Mouse (Mus musculus): ENCODE results near the gene Abhd17b. TPM values are rescaled to one million over a fixed set of nuclear protein-coding genes. Genes with fewer than 3 reads are reported as not detected.

Abhd17b gene
- 30.2 and 30.7 TPM in 2 replicates for polyA plus RNA-seq (2012; rRNA removed)

DNA sequence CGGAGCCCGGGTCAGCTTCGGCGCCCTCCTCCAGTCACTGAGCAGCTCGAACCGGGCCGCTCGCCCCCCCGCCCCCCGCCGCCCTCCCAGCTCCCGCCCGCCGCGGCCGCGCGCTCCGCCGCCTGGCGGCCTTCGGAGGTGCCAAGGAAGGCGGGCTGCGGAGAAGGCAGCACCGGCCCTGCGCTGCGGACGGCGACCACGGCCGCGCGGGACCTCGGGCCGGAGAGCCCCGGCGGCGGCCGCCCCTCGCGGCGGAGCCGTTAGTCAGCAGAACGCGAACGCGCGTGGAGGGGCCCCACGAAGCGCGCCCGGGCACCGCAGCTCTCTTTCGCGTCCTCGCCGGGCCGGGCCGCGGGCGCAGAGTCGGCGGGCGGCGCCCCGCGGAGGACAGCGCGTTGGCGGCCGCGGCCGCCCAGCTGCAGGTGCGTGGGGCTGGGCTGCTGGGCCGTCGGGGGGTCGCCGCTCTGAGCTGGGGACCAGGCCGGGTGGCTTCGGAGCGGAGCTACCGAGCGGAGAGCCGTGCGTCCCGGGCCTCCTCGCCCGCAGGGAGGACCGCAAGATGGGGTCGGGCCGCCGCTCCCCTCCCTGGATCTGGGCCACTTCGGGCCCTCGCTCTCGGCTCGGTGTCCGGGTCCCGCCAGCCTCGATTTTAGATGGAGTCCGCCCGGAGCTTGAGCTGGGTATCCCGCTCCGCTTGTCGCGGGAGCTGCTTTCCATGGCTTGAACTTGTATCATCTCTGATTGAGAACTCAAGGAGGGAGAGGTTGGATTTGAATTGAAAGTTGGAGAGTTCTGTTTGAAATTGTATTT, at the start of gene Abhd17b:
TSS of gene Abhd17b (plus strand) at position 14 of the 810 bp plus-strand sequence.
- Histone ChIP-seq H3K27ac (ENCODE audit: insufficient read depth, low read length) (peak within 1 kb of the TSS; percentile 97), H3K4me1 (ENCODE audit: control insufficient read depth, insufficient read depth, low read length) (peaks cover 3% of the 10 kb centered on the region; the same call in 1 of the 2 replicates)
- TF ChIP-seq POLR2A (IDR thresholded peaks at IDR 0.05; ENCODE audit: extremely low read depth, insufficient read depth, low read length) (no peak), CTCF (IDR thresholded peaks at IDR 0.05; ENCODE audit: extremely low read depth, insufficient read depth, low read length) (no peak)

DNA sequence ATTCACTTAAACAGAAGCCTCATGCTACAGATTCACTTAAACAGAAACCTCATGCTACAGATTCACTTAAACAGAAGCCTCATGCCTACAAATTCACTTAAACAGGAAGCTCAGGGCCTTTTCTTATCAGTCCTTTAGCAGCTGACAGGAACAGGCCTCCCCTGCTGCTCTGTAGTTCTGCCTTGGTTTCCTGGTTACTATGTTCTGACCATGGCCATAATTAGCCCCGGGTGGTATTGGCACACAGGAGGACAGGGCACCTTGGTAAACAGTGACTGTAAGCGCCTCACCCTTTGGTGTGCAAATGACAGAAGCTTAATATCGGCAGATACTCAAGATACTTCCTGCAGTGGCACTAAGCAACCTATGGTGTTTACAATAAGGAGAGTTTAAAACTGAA, 49.1 kb upstream of the Abhd17b start:
- TF ChIP-seq CTCF (IDR thresholded peaks at IDR 0.05; ENCODE audit: extremely low read depth, insufficient read depth, low read length) (no peak), POLR2A (IDR thresholded peaks at IDR 0.05; ENCODE audit: extremely low read depth, insufficient read depth, low read length) (no peak)
- Histone ChIP-seq H3K4me3 (ENCODE audit: insufficient read depth, low read length) (no peak overlapping the region), H3K4me1 (ENCODE audit: control insufficient read depth, insufficient read depth, low read length) (peaks cover 2% of the 10 kb centered on the region; the same call in 1 of the 2 replicates), H3K27ac (ENCODE audit: insufficient read depth, low read length) (no peak overlapping the region)

More for the DNA sequence above, at the start of gene Abhd17b:
- H3K4me3 ChIP-seq (ENCODE audit: insufficient read depth, low read length), result peak within 1 kb of the TSS; percentile 69

- H3K4me1 ChIP-seq (ENCODE audit: control insufficient read depth, insufficient read depth, low read length), result no peaks in the 10 kb centered on the region
- no peak overlapping the region for H3K4me3 ChIP-seq (ENCODE audit: insufficient read depth, low read length)
- no peak for TF ChIP-seq CTCF (IDR thresholded peaks at IDR 0.05; ENCODE audit: extremely low read depth, insufficient read depth, low read length)
- no peak for TF ChIP-seq POLR2A (IDR thresholded peaks at IDR 0.05; ENCODE audit: extremely low read depth, insufficient read depth, low read length)
- no peak overlapping the region for H3K27ac ChIP-seq (ENCODE audit: insufficient read depth, low read length)
These were observed 47.7 kb upstream of the Abhd17b start for GRCm38 (mm10) chr19:21605294-21605693.

GRCm38 (mm10) chr19:21610240-21610639, 42.7 kb upstream of the Abhd17b start:
- no peak overlapping the region for H3K4me3 ChIP-seq (ENCODE audit: insufficient read depth, low read length)
- TF ChIP-seq CTCF (IDR thresholded peaks at IDR 0.05; ENCODE audit: extremely low read depth, insufficient read depth, low read length) (no peak), POLR2A (IDR thresholded peaks at IDR 0.05; ENCODE audit: extremely low read depth, insufficient read depth, low read length) (no peak)
- H3K27ac ChIP-seq (ENCODE audit: insufficient read depth, low read length), result no peak overlapping the region
- H3K4me1 ChIP-seq (ENCODE audit: control insufficient read depth, insufficient read depth, low read length), result peaks cover 3% of the 10 kb centered on the region

- Histone ChIP-seq H3K27ac (ENCODE audit: insufficient read depth, low read length) (no peak overlapping the region), H3K4me1 (ENCODE audit: control insufficient read depth, insufficient read depth, low read length) (peaks cover 3% of the 10 kb centered on the region), H3K4me3 (ENCODE audit: insufficient read depth, low read length) (no peak overlapping the region)
- TF ChIP-seq CTCF (IDR thresholded peaks at IDR 0.05; ENCODE audit: extremely low read depth, insufficient read depth, low read length) (no peak), POLR2A (IDR thresholded peaks at IDR 0.05; ENCODE audit: extremely low read depth, insufficient read depth, low read length) (no peak)
These were observed 41.7 kb upstream of the Abhd17b start for GRCm38 (mm10) chr19:21611297-21611696.

- TF ChIP-seq POLR2A (IDR thresholded peaks at IDR 0.05; ENCODE audit: extremely low read depth, insufficient read depth, low read length) (no peak), CTCF (IDR thresholded peaks at IDR 0.05; ENCODE audit: extremely low read depth, insufficient read depth, low read length) (no peak)
- Histone ChIP-seq H3K4me1 (ENCODE audit: control insufficient read depth, insufficient read depth, low read length) (peaks cover 3% of the 10 kb centered on the region), H3K27ac (ENCODE audit: insufficient read depth, low read length) (no peak overlapping the region), H3K4me3 (ENCODE audit: insufficient read depth, low read length) (no peak overlapping the region)
These were observed 41.0 kb upstream of the Abhd17b start for GRCm38 (mm10) chr19:21611725-21612575.

- Histone ChIP-seq H3K4me1 (ENCODE audit: control insufficient read depth, insufficient read depth, low read length) (no peaks in the 10 kb centered on the region), H3K4me3 (ENCODE audit: insufficient read depth, low read length) (no peak overlapping the region), H3K27ac (ENCODE audit: insufficient read depth, low read length) (no peak overlapping the region)
- TF ChIP-seq POLR2A (IDR thresholded peaks at IDR 0.05; ENCODE audit: extremely low read depth, insufficient read depth, low read length), result no peak
- TF ChIP-seq CTCF (IDR thresholded peaks at IDR 0.05; ENCODE audit: extremely low read depth, insufficient read depth, low read length), result no peak
These were observed 37.2 kb upstream of the Abhd17b start for GRCm38 (mm10) chr19:21615801-21616200.

DNA sequence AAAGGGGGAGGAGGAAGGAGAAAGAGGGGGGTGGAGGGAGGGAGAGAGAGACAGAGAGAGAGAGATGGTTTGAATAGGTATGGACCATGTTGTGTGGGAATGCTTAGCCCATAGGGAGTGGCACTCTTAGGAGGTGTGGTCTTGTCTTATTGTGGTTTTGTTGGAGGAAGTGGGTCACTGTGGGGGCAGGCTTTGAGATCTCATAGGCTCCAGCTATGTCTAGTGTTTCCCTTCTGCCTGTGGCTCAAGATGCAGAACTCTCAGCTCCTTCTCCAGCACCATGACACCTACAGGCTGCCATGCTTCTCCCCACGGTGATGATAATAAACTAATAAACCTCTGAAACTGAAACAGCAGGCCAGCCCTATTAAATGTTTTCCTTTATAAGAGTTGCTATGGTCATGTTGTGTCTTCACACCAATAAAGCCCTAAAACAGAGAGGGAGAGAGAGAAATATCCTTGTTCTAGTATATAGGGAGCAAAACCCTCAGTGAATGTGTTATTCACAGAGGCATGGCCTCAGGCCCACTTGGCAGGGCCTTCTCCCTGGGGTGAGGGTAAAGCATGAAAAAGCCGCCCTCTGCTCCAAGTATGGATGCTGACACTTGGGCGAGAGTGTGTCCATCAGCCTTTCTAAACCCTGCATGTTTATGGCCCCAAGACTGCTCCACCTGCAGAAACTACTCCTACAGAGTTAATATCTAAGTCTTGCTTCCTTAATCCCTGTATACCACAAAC, 29.4 kb upstream of the Abhd17b start:
- Histone ChIP-seq H3K27ac (ENCODE audit: insufficient read depth, low read length) (no peak overlapping the region), H3K4me3 (ENCODE audit: insufficient read depth, low read length) (no peak overlapping the region), H3K4me1 (ENCODE audit: control insufficient read depth, insufficient read depth, low read length) (no peaks in the 10 kb centered on the region)
- TF ChIP-seq POLR2A (IDR thresholded peaks at IDR 0.05; ENCODE audit: extremely low read depth, insufficient read depth, low read length), result no peak
- TF ChIP-seq CTCF (IDR thresholded peaks at IDR 0.05; ENCODE audit: extremely low read depth, insufficient read depth, low read length), result no peak

GRCm38 (mm10) chr19:21624148-21624535, 28.8 kb upstream of the Abhd17b start:
- Histone ChIP-seq H3K4me3 (ENCODE audit: insufficient read depth, low read length) (no peak overlapping the region), H3K27ac (ENCODE audit: insufficient read depth, low read length) (no peak overlapping the region), H3K4me1 (ENCODE audit: control insufficient read depth, insufficient read depth, low read length) (no peaks in the 10 kb centered on the region)
- no peak for TF ChIP-seq POLR2A (IDR thresholded peaks at IDR 0.05; ENCODE audit: extremely low read depth, insufficient read depth, low read length)
- TF ChIP-seq CTCF (IDR thresholded peaks at IDR 0.05; ENCODE audit: extremely low read depth, insufficient read depth, low read length), result no peak
